Mouse (Mus musculus): ENCODE measurements at regions not wholly inside any gene's neighbourhood (a gene's known extent, or its start where the extent isn't known, plus 50 kb on each side); places are given as distances from the start of the nearest gene placed in this dataset.
"Not testable (repeated sequence)": the region's sequence is repeated elsewhere in the genome, so short reads cannot be mapped to it uniquely, and the experiment has no call there.

- not testable (repeated sequence) for H3K27ac ChIP-seq (ENCODE audit: insufficient read depth, low read depth, low read length); H3K4me3 ChIP-seq (ENCODE audit: insufficient read depth, low read depth, low read length); DNase-seq; H3K4me1 ChIP-seq (ENCODE audit: control insufficient read depth, insufficient read depth, low read length); H3K27me3 ChIP-seq (replicated peaks; ENCODE audit: control insufficient read depth, insufficient read depth, low read length); H3K36me3 ChIP-seq (ENCODE audit: control insufficient read depth, insufficient read depth, low read length)
- no CpG with 5 or more reads among the region's 3 CpGs for WGBS
Measured at GRCm38 (mm10) chr14:53302491-53302829, 806.9 kb upstream of the Olfr1507 start.

- WGBS, result no CpG with 5 or more reads among the region's 11 CpGs
- H3K4me1 ChIP-seq (ENCODE audit: control insufficient read depth, insufficient read depth, low read length); DNase-seq; H3K27ac ChIP-seq (ENCODE audit: insufficient read depth, low read depth, low read length); H3K27me3 ChIP-seq (replicated peaks; ENCODE audit: control insufficient read depth, insufficient read depth, low read length); H3K4me3 ChIP-seq (ENCODE audit: insufficient read depth, low read depth, low read length); H3K36me3 ChIP-seq (ENCODE audit: control insufficient read depth, insufficient read depth, low read length): not testable (repeated sequence)
Measured at GRCm38 (mm10) chr14:53301722-53302490, 806.4 kb upstream of the Olfr1507 start.

GRCm38 (mm10) chr14:53301110-53301509 lies 805.6 kb upstream of the Olfr1507 start:
- H3K27me3 ChIP-seq (replicated peaks; ENCODE audit: control insufficient read depth, insufficient read depth, low read length); H3K4me1 ChIP-seq (ENCODE audit: control insufficient read depth, insufficient read depth, low read length); DNase-seq; H3K27ac ChIP-seq (ENCODE audit: insufficient read depth, low read depth, low read length); H3K4me3 ChIP-seq (ENCODE audit: insufficient read depth, low read depth, low read length); H3K36me3 ChIP-seq (ENCODE audit: control insufficient read depth, insufficient read depth, low read length): not testable (repeated sequence)
- WGBS, result no CpG with 5 or more reads among the region's 1 CpGs

GRCm38 (mm10) chr14:53299735-53300134 lies 804.2 kb upstream of the Olfr1507 start:
- H3K36me3 ChIP-seq (ENCODE audit: control insufficient read depth, insufficient read depth, low read length); H3K4me1 ChIP-seq (ENCODE audit: control insufficient read depth, insufficient read depth, low read length); DNase-seq; H3K4me3 ChIP-seq (ENCODE audit: insufficient read depth, low read depth, low read length); H3K27ac ChIP-seq (ENCODE audit: insufficient read depth, low read depth, low read length); H3K27me3 ChIP-seq (replicated peaks; ENCODE audit: control insufficient read depth, insufficient read depth, low read length): not testable (repeated sequence)
- WGBS, result no CpG with 5 or more reads among the region's 5 CpGs

- no CpG with 5 or more reads among the region's 12 CpGs for WGBS
- not testable (repeated sequence) for H3K36me3 ChIP-seq (ENCODE audit: control insufficient read depth, insufficient read depth, low read length); H3K27me3 ChIP-seq (replicated peaks; ENCODE audit: control insufficient read depth, insufficient read depth, low read length); H3K27ac ChIP-seq (ENCODE audit: insufficient read depth, low read depth, low read length); H3K4me3 ChIP-seq (ENCODE audit: insufficient read depth, low read depth, low read length); H3K4me1 ChIP-seq (ENCODE audit: control insufficient read depth, insufficient read depth, low read length); DNase-seq
Measured at GRCm38 (mm10) chr14:53283350-53284141, 788.0 kb upstream of the Olfr1507 start.

- DNase-seq; H3K4me1 ChIP-seq (ENCODE audit: control insufficient read depth, insufficient read depth, low read length); H3K4me3 ChIP-seq (ENCODE audit: insufficient read depth, low read depth, low read length); H3K27me3 ChIP-seq (replicated peaks; ENCODE audit: control insufficient read depth, insufficient read depth, low read length); H3K27ac ChIP-seq (ENCODE audit: insufficient read depth, low read depth, low read length); H3K36me3 ChIP-seq (ENCODE audit: control insufficient read depth, insufficient read depth, low read length): not testable (repeated sequence)
- WGBS, result no CpG with 5 or more reads among the region's 4 CpGs
Measured at GRCm38 (mm10) chr14:53273218-53273617, 777.7 kb upstream of the Olfr1507 start.

- H3K27me3 ChIP-seq (replicated peaks; ENCODE audit: control insufficient read depth, insufficient read depth, low read length); H3K4me3 ChIP-seq (ENCODE audit: insufficient read depth, low read depth, low read length); DNase-seq; H3K36me3 ChIP-seq (ENCODE audit: control insufficient read depth, insufficient read depth, low read length); H3K27ac ChIP-seq (ENCODE audit: insufficient read depth, low read depth, low read length); H3K4me1 ChIP-seq (ENCODE audit: control insufficient read depth, insufficient read depth, low read length): not testable (repeated sequence)
- whole genome bisulfite sequencing, result no CpG with 5 or more reads among the region's 2 CpGs
Measured at GRCm38 (mm10) chr14:53267693-53268092, 772.1 kb upstream of the Olfr1507 start.

GRCm38 (mm10) chr14:53255962-53256361 lies 760.4 kb upstream of the Olfr1507 start:
- not testable (repeated sequence) for H3K27me3 ChIP-seq (replicated peaks; ENCODE audit: control insufficient read depth, insufficient read depth, low read length); H3K4me3 ChIP-seq (ENCODE audit: insufficient read depth, low read depth, low read length)
- WGBS, result no CpG with 5 or more reads among the region's 3 CpGs

GRCm38 (mm10) chr14:53253470-53253869 lies 757.9 kb upstream of the Olfr1507 start:
- not testable (repeated sequence) for H3K4me1 ChIP-seq (ENCODE audit: control insufficient read depth, insufficient read depth, low read length)

More at GRCm38 (mm10) chr14:53255962-53256361, 760.4 kb upstream of the Olfr1507 start:
- H3K4me1 ChIP-seq (ENCODE audit: control insufficient read depth, insufficient read depth, low read length); DNase-seq; H3K36me3 ChIP-seq (ENCODE audit: control insufficient read depth, insufficient read depth, low read length); H3K27ac ChIP-seq (ENCODE audit: insufficient read depth, low read depth, low read length): not testable (repeated sequence)

GRCm38 (mm10) chr14:53231142-53231541 lies 735.6 kb upstream of the Olfr1507 start:
- H3K36me3 ChIP-seq (ENCODE audit: control insufficient read depth, insufficient read depth, low read length), result not testable (repeated sequence)

More at GRCm38 (mm10) chr14:53253470-53253869, 757.9 kb upstream of the Olfr1507 start:
- not testable (repeated sequence) for H3K36me3 ChIP-seq (ENCODE audit: control insufficient read depth, insufficient read depth, low read length); H3K27me3 ChIP-seq (replicated peaks; ENCODE audit: control insufficient read depth, insufficient read depth, low read length); H3K27ac ChIP-seq (ENCODE audit: insufficient read depth, low read depth, low read length); DNase-seq; H3K4me3 ChIP-seq (ENCODE audit: insufficient read depth, low read depth, low read length)

GRCm38 (mm10) chr14:53224789-53225188 lies 729.2 kb upstream of the Olfr1507 start:
- not testable (repeated sequence) for DNase-seq; H3K27me3 ChIP-seq (replicated peaks; ENCODE audit: control insufficient read depth, insufficient read depth, low read length); H3K4me3 ChIP-seq (ENCODE audit: insufficient read depth, low read depth, low read length); H3K36me3 ChIP-seq (ENCODE audit: control insufficient read depth, insufficient read depth, low read length); H3K27ac ChIP-seq (ENCODE audit: insufficient read depth, low read depth, low read length); H3K4me1 ChIP-seq (ENCODE audit: control insufficient read depth, insufficient read depth, low read length)
- no CpG with 5 or more reads among the region's 1 CpGs for WGBS

More at GRCm38 (mm10) chr14:53231142-53231541, 735.6 kb upstream of the Olfr1507 start:
- not testable (repeated sequence) for H3K27ac ChIP-seq (ENCODE audit: insufficient read depth, low read depth, low read length); H3K4me3 ChIP-seq (ENCODE audit: insufficient read depth, low read depth, low read length); DNase-seq; H3K27me3 ChIP-seq (replicated peaks; ENCODE audit: control insufficient read depth, insufficient read depth, low read length); H3K4me1 ChIP-seq (ENCODE audit: control insufficient read depth, insufficient read depth, low read length)
- WGBS, result no CpG with 5 or more reads among the region's 6 CpGs

Measured in kidney, adult 2 months (tissue).